Mouse (Mus musculus) MEL (cell line): ENCODE measurements around the gene Galnt3.

ENCODE experiments used
- CTCF ChIP-seq, 3 experiments: IDR thresholded peaks in 2 of 3; conservative IDR thresholded peaks in 1 of 3; 2 replicates each; pipeline ENCODE4 v1.5.1; 2011 to 2012; ENCODE audit warnings: low read length in 3 of 3, low read depth in 2 of 3, mild to moderate bottlenecking in 2 of 3, improper control_type of control experiment in 1 of 3, inconsistent platforms in 1 of 3, mixed read lengths in 1 of 3, moderate library complexity in 1 of 3; ENCODE audit not compliant: control insufficient read depth in 1 of 3, insufficient read depth in 1 of 3, poor library complexity in 1 of 3, severe bottlenecking in 1 of 3
- JUND ChIP-seq: IDR thresholded peaks from 2 replicates; pipeline ENCODE4 v1.6.1; 2011; ENCODE audit warnings: low read depth, mild to moderate bottlenecking, improper control_type of control experiment, low read length
- MAX ChIP-seq: IDR thresholded peaks from 2 replicates; pipeline ENCODE4 v1.6.1; 2011; ENCODE audit warnings: low read length, improper control_type of control experiment
- POLR2A ChIP-seq, 2 experiments: IDR thresholded peaks; 2 replicates each; pipeline ENCODE4 v1.6.1; 2011 to 2012; ENCODE audit warnings: low read length in 2 of 2, mild to moderate bottlenecking in 2 of 2, control low read depth in 1 of 2, improper control_type of control experiment in 1 of 2, low read depth in 1 of 2, moderate library complexity in 1 of 2; ENCODE audit not compliant: control insufficient read depth in 1 of 2, insufficient read depth in 1 of 2, poor library complexity in 1 of 2
- POLR2AphosphoS2 ChIP-seq: IDR thresholded peaks from 2 replicates; pipeline ENCODE4 v1.6.1; 2011; ENCODE audit warnings: low read length, improper control_type of control experiment
- SIN3A ChIP-seq: IDR thresholded peaks from 2 replicates; pipeline ENCODE4 v1.6.1; 2012; ENCODE audit warnings: low read length, improper control_type of control experiment, inconsistent platforms

DNA sequence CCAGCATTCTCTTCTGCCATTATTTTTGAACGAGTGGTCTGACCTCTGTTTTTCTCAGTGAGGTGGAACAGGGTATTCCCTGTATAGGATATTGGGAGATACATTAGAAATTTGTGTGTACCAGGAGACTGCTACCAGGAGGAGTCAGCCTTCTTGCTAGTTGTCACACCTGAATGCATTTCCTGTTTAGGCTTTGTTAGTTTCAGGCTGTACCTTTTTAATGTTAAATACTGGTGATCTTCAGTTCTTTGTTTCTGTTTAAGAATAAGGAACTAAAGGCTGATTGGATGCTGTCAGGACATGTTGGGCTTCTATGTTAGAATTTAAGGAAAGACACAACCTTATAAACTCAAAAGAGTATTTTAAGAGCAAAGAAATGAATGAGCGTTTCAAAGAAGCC is 26.6 kb upstream of the Galnt3 start:
- TF ChIP-seq POLR2A (IDR thresholded peaks at IDR 0.05; ENCODE audit: control insufficient read depth in 1 of 2, insufficient read depth in 1 of 2, low read depth in 1 of 2, low read length in 2 of 2, poor library complexity in 1 of 2): no peak
- TF ChIP-seq CTCF (IDR thresholded peaks at IDR 0.05 in 2 of 3, conservative IDR thresholded peaks at IDR 0.05 in 1 of 3; ENCODE audit: control insufficient read depth in 1 of 3, insufficient read depth in 1 of 3, low read depth in 2 of 3, low read length in 3 of 3, poor library complexity in 1 of 3, severe bottlenecking in 1 of 3): no peak
- TF ChIP-seq JUND: no peak
- no peak for TF ChIP-seq SIN3A
- no peak for TF ChIP-seq MAX
- no peak for TF ChIP-seq POLR2AphosphoS2
